Mouse (Mus musculus) intestine, postnatal 0 days (tissue): ENCODE data around the gene Ppp1ca. TPM values are rescaled to one million over a fixed set of nuclear protein-coding genes. Genes with fewer than 3 reads are reported as not detected.

Source experiments
- ATAC-seq: fragments of 200-750 bp; cut with Nextera tagmentation; 2 replicates; pipeline ENCODE4 v1.8.0; 2017; ENCODE audit warnings: mild to moderate bottlenecking, moderate TSS enrichment, moderate library complexity
- H3K27ac ChIP-seq: fragments of 300-500 bp; sonication (generic); 2 replicates; pipeline ENCODE4 v1.5.1; 2014; ENCODE audit warnings: mild to moderate bottlenecking, low read depth, low read length, moderate library complexity
- H3K27me3 ChIP-seq: fragments of 300-500 bp; sonication (generic); replicated peaks from 2 replicates; pipeline ENCODE4 v1.6.1; 2014; ENCODE audit warnings: low read length, mixed read lengths; ENCODE audit not compliant: control insufficient read depth, insufficient read depth
- H3K36me3 ChIP-seq: fragments of 300-500 bp; sonication (generic); 2 replicates; pipeline ENCODE4 v1.6.1; 2014; ENCODE audit warnings: mild to moderate bottlenecking, moderate library complexity; ENCODE audit not compliant: control insufficient read depth, insufficient read depth
- H3K4me1 ChIP-seq: fragments of 300-500 bp; sonication (generic); replicated peaks from 2 replicates; pipeline ENCODE4 v1.6.1; 2014; ENCODE audit warnings: antibody characterized with exemption, low read length, mixed read lengths; ENCODE audit not compliant: control insufficient read depth, insufficient read depth
- H3K4me2 ChIP-seq: fragments of 300-500 bp; sonication (generic); replicated peaks from 2 replicates; pipeline ENCODE4 v1.6.1; 2014; ENCODE audit warnings: low read depth, mild to moderate bottlenecking, moderate library complexity
- H3K4me3 ChIP-seq: fragments of 300-500 bp; sonication (generic); 2 replicates; pipeline ENCODE4 v1.5.1; 2014; ENCODE audit warnings: low read depth, low read length
- H3K9ac ChIP-seq: fragments of 300-500 bp; sonication (generic); 2 replicates; pipeline ENCODE4 v1.6.1; 2014; ENCODE audit warnings: mild to moderate bottlenecking, low read depth, low read length
- H3K9me3 ChIP-seq: fragments of 300-500 bp; sonication (generic); 2 replicates; pipeline ENCODE4 v1.6.1; 2016; ENCODE audit warnings: mixed run types; ENCODE audit not compliant: control insufficient read depth
- CTCF ChIP-seq: sonication (generic); IDR thresholded peaks from 2 replicates; pipeline ENCODE4 v1.5.1; 2016; ENCODE audit warnings: low read depth, mild to moderate bottlenecking, control low read depth, antibody characterized with exemption, moderate library complexity
- WGBS: fragments of 180-500 bp; shearing (Covaris S2); extraction: QIAGEN DNeasy Blood & Tissue Kit; methylation state at CpG from one replicate; pipeline ENCODE4 v1.1.7; 2014; 5-methylcytosine and 5-hydroxymethylcytosine counted together
- polyA plus RNA-seq: library from polyadenylated mRNA; unstranded; fragments of >200 nt; fragmentation: Nextera tagmentation; extraction: Ambion mirVana; gene quantifications from 2 replicates; pipeline ENCODE4 v1.2.1, GENCODE M21; 2015

Gene Ppp1ca
- polyA plus RNA-seq, 1 experiment from 2014 or later: 382 TPM

DNA sequence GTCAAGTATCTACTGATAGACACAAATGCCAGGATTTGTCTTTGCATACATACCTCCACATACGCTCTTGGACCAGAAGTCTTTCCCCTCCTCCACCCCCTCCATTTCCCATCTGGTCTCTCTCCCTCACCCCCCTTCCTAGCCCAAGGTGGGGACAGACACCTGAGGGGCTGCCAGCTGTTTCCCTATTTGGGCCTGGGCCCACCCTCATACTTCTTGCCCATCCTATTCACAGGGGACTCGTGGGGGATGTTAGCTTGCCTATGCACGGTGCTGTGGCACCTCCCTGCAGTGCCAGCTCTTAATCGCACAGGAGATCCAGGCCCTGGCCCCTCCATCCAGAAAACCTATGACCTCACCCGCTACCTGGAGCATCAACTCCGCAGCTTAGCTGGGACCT is 28.1 kb downstream of the Ppp1ca start:
- Histone ChIP-seq H3K4me3 (no peak overlapping the region), H3K4me2 (0 out of 2 replicates have a peak overlapping the region, but pooled peaks have one; percentile 52), H3K9me3 (no peaks in the 10 kb centered on the region), H3K27me3 (no peaks in the 10 kb centered on the region), H3K9ac (no peak overlapping the region), H3K4me1 (peaks cover 16% of the 10 kb centered on the region), H3K27ac (no peak overlapping the region), H3K36me3 (no peaks in the 10 kb centered on the region)
- no peak for TF ChIP-seq CTCF
- no peak for ATAC-seq
- WGBS: 78% methylated on average over 6 of the region's 6 CpGs

DNA sequence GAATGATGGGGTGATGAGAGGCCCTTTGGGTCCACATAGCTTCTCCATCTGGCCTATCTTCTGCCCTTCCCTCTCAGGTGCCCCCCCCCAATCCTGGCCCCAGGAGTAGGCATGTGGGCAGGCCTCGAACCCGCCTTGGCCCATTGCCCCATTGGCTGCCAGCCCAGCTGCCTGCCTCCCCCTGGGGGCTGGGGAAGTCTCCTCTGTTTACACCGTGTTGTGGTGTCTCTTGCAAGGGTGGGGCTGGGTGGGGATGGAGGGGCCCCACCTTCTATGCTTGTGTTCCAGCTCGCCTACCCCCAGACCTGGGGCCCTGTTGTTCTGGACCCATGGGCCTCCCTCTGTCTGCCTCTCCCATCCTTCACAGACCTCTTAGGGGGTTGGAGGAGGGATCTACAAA is 28.6 kb downstream of the Ppp1ca start:
- Histone ChIP-seq H3K27me3 (no peaks in the 10 kb centered on the region), H3K4me1 (peaks cover 16% of the 10 kb centered on the region), H3K4me3 (no peak overlapping the region), H3K36me3 (no peaks in the 10 kb centered on the region), H3K27ac (peak overlapping the region; percentile 64; the same call in 1 of the 2 replicates), H3K9ac (0 out of 2 replicates have a peak overlapping the region, but pooled peaks have one; percentile 11), H3K9me3 (no peaks in the 10 kb centered on the region), H3K4me2 (peak overlapping the region; percentile 52)
- no peak for TF ChIP-seq CTCF
- ATAC-seq: no peak
- 21% methylated on average over 4 of the region's 4 CpGs for WGBS

DNA sequence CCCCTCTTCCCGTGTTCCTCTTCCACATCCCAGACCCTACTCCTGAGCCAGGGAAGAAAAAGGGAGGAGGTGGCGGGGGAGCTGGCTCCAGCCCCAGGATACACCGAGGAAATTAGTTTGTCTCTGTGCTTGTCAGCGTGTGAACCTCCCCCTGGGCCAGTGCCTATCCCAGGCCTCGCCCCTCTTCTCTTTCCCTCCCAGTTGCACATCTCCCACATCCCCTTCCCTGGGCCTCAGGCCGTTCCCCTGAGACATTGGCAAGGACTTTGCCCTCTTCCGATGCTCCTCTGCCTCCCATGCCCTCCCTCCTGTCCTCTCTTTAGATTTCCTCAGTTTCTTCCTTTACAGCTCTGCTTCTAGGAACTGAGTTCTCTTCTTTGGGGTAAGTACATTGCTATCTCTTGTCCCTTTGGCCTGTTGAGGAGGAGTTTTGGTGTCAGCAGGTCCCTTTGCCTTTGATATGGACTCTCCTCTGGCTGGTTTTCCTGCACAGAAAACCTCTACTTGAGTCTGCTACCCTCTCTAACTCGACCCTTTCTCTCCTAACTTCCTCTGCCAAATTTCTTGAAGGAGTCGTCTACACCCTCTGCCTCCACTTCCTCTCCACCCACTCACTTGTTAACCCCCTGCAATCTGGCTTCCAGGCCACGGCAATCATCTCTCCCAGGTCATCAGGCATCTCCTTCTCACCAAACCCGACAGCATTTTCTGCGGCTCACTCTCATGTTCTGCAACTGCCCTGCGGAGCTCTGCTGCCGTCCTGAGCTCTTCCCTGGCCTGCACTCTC is 29.3 kb downstream of the Ppp1ca start:
- Histone ChIP-seq H3K4me2 (peak overlapping the region; percentile 52), H3K27ac (peak overlapping the region; percentile 64; the same call in 1 of the 2 replicates), H3K9me3 (no peaks in the 10 kb centered on the region), H3K4me3 (peak overlapping the region; percentile 11), H3K36me3 (no peaks in the 10 kb centered on the region), H3K9ac (peak overlapping the region; percentile 31; the same call in 1 of the 2 replicates), H3K4me1 (peaks cover 16% of the 10 kb centered on the region), H3K27me3 (no peaks in the 10 kb centered on the region)
- peak; percentile 65 for ATAC-seq
- TF ChIP-seq CTCF: no peak
- 16% methylated on average over 14 of the region's 14 CpGs for WGBS

DNA sequence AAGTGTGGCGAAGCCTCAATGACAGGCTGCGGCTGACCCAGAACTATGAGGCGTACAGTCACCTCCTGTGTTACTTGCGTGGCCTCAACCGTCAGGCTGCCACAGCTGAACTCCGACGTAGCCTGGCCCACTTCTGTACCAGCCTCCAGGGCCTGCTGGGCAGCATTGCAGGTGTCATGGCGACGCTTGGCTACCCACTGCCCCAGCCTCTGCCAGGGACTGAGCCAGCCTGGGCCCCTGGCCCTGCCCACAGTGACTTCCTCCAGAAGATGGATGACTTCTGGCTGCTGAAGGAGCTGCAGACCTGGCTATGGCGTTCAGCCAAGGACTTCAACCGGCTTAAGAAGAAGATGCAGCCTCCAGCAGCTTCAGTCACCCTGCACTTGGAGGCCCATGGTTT is 30.3 kb downstream of the Ppp1ca start:
- ATAC-seq: no peak
- WGBS: 51% methylated on average over 11 of the region's 11 CpGs
- no peak overlapping the region for H3K27ac ChIP-seq

DNA sequence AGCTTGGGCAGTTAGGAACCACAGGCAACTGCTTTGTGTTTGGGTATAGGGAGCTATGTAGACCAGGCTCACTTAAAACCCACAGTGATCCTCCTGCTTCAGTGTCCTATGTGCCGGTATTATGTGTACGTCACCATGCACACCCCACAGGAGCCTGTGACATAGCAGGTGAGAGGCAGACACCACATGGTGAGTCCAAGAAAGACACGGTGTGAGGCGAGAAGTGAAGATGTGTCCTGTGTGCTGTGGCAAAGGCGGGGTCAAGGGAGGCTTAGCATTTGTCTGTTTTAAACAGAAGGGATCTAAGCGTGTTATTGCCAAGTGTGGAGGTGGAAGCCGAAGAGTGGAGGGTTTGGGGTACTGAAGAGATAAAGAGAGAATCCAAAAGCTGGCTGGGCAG is 34.9 kb downstream of the Ppp1ca start:
- 88% methylated on average over 7 of the region's 7 CpGs for WGBS
- no peak for ATAC-seq
- no peaks in the 10 kb centered on the region for H3K36me3 ChIP-seq
- no peak for TF ChIP-seq CTCF
- no peak overlapping the region for H3K4me3 ChIP-seq
- H3K9ac ChIP-seq: no peak overlapping the region
- H3K27me3 ChIP-seq: no peaks in the 10 kb centered on the region
- H3K4me2 ChIP-seq: no peak overlapping the region
- H3K27ac ChIP-seq: no peak overlapping the region
- H3K9me3 ChIP-seq: no peaks in the 10 kb centered on the region
- H3K4me1 ChIP-seq: peaks cover 12% of the 10 kb centered on the region

More for the DNA sequence above, 30.3 kb downstream of the Ppp1ca start:
- peaks cover 16% of the 10 kb centered on the region for H3K4me1 ChIP-seq
- H3K36me3 ChIP-seq: no peaks in the 10 kb centered on the region
- no peak for TF ChIP-seq CTCF
- no peak overlapping the region for H3K4me3 ChIP-seq
- H3K9me3 ChIP-seq: no peaks in the 10 kb centered on the region
- no peak overlapping the region for H3K9ac ChIP-seq
- peak overlapping the region; percentile 52 for H3K4me2 ChIP-seq
- no peaks in the 10 kb centered on the region for H3K27me3 ChIP-seq

DNA sequence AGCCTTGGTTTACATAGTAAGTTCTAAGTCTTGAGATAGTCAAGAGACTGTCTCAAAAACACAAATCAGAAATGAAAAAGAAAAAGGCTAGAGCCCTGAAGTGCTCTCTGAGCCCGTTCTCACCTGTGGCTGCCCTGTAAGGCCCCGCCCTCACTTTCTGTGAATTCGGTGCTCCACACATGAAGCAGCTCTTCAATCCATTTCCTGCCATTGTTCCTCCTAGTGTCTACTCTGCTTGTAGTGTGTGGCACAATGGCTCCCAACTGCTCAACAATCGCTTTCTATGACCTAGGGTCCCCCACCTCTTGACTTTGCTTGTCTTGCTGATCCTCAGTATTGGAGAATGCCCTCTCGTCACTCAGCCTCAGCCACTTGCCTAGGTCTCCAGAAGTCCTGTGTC is 35.6 kb downstream of the Ppp1ca start:
- no peaks in the 10 kb centered on the region for H3K27me3 ChIP-seq
- no peaks in the 10 kb centered on the region for H3K36me3 ChIP-seq
- 67% methylated on average over 5 of the region's 5 CpGs for WGBS
- H3K4me1 ChIP-seq: peaks cover 7% of the 10 kb centered on the region
- no peak for TF ChIP-seq CTCF
- H3K4me3 ChIP-seq: no peak overlapping the region
- no peak overlapping the region for H3K27ac ChIP-seq
- H3K4me2 ChIP-seq: no peak overlapping the region
- no peak for ATAC-seq
- no peak overlapping the region for H3K9ac ChIP-seq
- no peaks in the 10 kb centered on the region for H3K9me3 ChIP-seq
